Mouse (Mus musculus): ENCODE data around the gene Calhm3.

DNA sequence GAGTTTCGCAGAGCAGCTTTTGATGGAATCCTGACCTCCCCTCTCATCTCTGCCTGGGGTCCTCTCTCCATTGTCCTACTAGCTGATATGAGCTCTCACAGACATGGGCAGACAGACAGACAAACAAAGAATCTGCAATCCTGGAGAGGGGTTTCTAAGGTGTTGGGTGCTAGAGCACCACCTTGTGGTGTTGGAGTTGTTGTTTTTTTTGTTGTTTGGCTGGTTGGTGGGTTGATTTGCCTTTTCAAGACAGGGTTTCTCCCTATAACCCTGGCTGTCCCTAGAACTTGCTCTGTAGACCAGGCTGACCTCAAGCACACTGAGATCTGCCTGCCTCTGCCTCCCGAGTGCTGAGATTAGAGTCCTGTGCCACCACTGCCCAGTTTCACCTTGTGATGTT, 17.9 kb upstream of the Calhm3 start:
- TF ChIP-seq CTCF (IDR thresholded peaks at IDR 0.05; ENCODE audit: control insufficient read depth, insufficient read depth, insufficient replicate concordance, low read depth, low read length) (no peak), POLR2A (IDR thresholded peaks at IDR 0.05; ENCODE audit: control insufficient read depth, low read depth, low read length) (no peak)

Measured in testis, adult 2 months (tissue).